Mouse (Mus musculus) ES-Bruce4 (cell line): ENCODE results near the gene Rcc1. TPM values are rescaled to one million over a fixed set of nuclear protein-coding genes. Genes with fewer than 3 reads are reported as not detected.

Source experiments
- H3K27ac ChIP-seq: 2 replicates; pipeline ENCODE4 v1.5.1; 2012; ENCODE audit warnings: low read length, inconsistent platforms; ENCODE audit not compliant: insufficient read depth
- H3K27me3 ChIP-seq: 2 replicates; pipeline ENCODE4 v1.6.1; 2012; ENCODE audit warnings: mild to moderate bottlenecking, low read length, inconsistent platforms; ENCODE audit not compliant: control insufficient read depth, poor library complexity, insufficient read depth, severe bottlenecking
- H3K36me3 ChIP-seq: 2 replicates; pipeline ENCODE4 v1.6.1; 2012; ENCODE audit warnings: inconsistent platforms, mild to moderate bottlenecking, low read length, moderate library complexity; ENCODE audit not compliant: control insufficient read depth, poor library complexity, insufficient read depth, severe bottlenecking
- H3K4me1 ChIP-seq: one replicate; pipeline ENCODE4 v1.8.1; 2011; ENCODE audit warnings: low read length; ENCODE audit not compliant: control insufficient read depth, insufficient read depth
- H3K4me3 ChIP-seq: 2 replicates; pipeline ENCODE4 v1.5.1; 2011; ENCODE audit warnings: low read depth, mild to moderate bottlenecking, low read length
- H3K9ac ChIP-seq: 2 replicates; pipeline ENCODE4 v1.6.1; 2012; ENCODE audit warnings: low read depth, mild to moderate bottlenecking, inconsistent platforms; ENCODE audit not compliant: poor library complexity, severe bottlenecking
- H3K9me3 ChIP-seq: replicated peaks from 2 replicates; pipeline ENCODE4 v1.6.1; 2012; ENCODE audit warnings: mild to moderate bottlenecking, low read length, inconsistent platforms; ENCODE audit not compliant: control insufficient read depth, poor library complexity, insufficient read depth, severe bottlenecking
- CTCF ChIP-seq: IDR thresholded peaks from one replicate; pipeline ENCODE4 v1.8.1; 2011; ENCODE audit warnings: low read depth, low read length
- EP300 ChIP-seq: IDR thresholded peaks from 2 replicates; pipeline ENCODE4 v1.6.1; 2011; ENCODE audit warnings: low read depth, low read length; ENCODE audit not compliant: insufficient read depth
- POLR2A ChIP-seq: IDR thresholded peaks from one replicate; pipeline ENCODE4 v1.8.1; 2011; ENCODE audit warnings: low read length; ENCODE audit not compliant: insufficient read depth
- polyA plus RNA-seq: library from polyadenylated mRNA; stranded (reverse); fragments of >200 nt; gene quantifications from 2 replicates; pipeline ENCODE4 v1.2.4, GENCODE M21; 2011; ENCODE audit warnings: low read depth; ENCODE audit not compliant: missing spikeins, insufficient read depth, insufficient read length

The Rcc1 gene
- polyA plus RNA-seq, 1 experiment = 78.8 TPM

DNA sequence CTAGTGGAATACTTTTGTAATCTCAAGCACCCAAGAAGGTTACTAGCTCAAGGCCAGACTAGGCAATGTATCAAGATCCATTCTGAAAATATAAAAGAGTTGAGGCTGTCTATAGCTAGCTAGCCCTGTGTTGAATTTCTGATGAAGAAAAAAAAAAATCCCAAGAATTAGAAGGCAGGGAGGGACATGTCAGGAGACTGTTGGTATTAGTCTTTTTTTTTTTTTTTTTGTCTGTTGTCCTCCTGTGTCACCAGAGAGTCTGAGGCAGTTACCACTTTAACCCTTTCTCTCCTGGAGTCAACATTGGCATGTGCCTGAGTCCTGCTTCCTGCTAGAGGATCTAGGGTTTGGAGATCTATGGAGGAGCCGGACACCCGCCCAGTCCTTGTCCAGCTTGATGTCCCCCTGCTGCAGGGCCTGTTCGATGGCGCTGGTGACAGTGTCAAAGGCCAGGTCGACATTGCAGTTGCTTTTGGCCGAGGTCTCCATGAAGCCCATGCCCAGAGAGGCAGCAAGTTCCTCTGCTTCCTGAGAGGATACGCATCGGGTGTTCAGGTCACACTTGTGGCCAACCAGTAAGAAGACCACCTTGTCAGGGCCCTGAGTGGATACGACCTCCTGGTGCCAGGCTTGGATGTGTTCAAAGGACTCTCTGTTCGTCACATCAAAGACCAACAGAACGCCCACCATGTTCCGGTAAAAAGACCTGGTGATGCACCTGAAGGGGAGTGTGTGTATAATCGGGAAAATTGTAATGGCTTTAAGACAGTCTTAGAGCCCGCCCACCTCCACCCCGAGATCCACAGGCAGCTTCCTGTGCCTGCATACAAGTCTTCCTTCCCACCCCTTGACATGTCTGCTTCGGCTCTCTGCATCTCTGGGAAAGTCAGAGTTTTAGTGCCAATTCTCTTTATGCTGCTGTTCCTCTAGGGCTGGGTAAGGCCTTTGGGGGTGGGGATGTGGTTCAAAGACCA, 51.2 kb downstream of the Rcc1 start:
- Histone ChIP-seq H3K9ac (peak overlapping the region; percentile 17), H3K27me3 (no peaks in the 10 kb centered on the region), H3K36me3 (no peaks in the 10 kb centered on the region), H3K4me3 (peak overlapping the region; percentile 77), H3K27ac (no peak overlapping the region), H3K4me1 (peaks cover 3% of the 10 kb centered on the region), H3K9me3 (no peaks in the 10 kb centered on the region)
- TF ChIP-seq POLR2A (no peak), CTCF (no peak), EP300 (no peak)

DNA sequence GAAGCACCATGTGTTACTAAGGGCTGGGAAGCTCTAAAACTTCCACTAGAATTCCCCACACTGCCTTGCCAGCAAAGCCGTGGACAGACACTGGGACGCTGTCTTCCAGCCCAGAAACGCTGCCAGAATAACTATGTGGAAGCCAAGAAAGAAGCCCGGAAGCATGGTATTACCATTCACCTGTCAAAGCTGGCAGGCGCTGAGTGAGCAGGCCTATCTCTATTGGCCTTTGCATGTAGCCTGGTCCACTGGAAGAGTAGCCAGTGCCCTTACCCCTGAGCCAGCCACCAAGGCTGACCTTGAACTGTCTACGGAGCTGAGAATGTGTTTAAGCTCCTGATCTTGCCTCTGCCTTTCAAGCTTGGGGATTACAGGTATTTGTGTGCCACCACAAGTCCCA, 51.9 kb downstream of the Rcc1 start:
- peaks cover 3% of the 10 kb centered on the region for H3K4me1 ChIP-seq
- TF ChIP-seq EP300 (no peak), POLR2A (no peak), CTCF (no peak)
- no peaks in the 10 kb centered on the region for H3K9me3 ChIP-seq
- no peak overlapping the region for H3K9ac ChIP-seq
- H3K4me3 ChIP-seq = no peak overlapping the region
- no peaks in the 10 kb centered on the region for H3K27me3 ChIP-seq
- H3K36me3 ChIP-seq = no peaks in the 10 kb centered on the region
- H3K27ac ChIP-seq = no peak overlapping the region

DNA sequence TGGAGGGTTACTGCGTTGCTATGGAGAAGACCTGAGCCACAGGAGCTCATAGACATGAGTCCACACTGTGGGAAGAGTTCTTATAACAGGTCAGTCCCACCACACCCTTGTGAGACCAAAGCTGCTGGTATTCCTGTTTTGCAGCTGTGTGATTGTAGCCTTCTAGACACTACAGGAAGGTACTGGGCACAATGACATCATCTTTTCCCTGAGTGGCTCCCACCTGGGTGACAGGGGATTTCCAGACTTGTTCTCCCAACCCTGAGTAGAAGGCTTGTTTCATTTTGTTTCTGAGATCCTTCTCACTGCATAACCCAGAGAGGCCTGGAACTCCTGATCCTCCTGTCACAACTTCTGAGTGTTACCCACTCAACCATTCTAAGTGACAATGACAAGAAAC, 53.6 kb downstream of the Rcc1 start:
- peaks cover 3% of the 10 kb centered on the region for H3K4me1 ChIP-seq
- no peak overlapping the region for H3K27ac ChIP-seq
- H3K27me3 ChIP-seq = no peaks in the 10 kb centered on the region
- no peak for TF ChIP-seq CTCF
- TF ChIP-seq POLR2A = no peak
- no peak for TF ChIP-seq EP300
- no peak overlapping the region for H3K4me3 ChIP-seq
- no peaks in the 10 kb centered on the region for H3K9me3 ChIP-seq
- H3K36me3 ChIP-seq = no peaks in the 10 kb centered on the region
- no peak overlapping the region for H3K9ac ChIP-seq

DNA sequence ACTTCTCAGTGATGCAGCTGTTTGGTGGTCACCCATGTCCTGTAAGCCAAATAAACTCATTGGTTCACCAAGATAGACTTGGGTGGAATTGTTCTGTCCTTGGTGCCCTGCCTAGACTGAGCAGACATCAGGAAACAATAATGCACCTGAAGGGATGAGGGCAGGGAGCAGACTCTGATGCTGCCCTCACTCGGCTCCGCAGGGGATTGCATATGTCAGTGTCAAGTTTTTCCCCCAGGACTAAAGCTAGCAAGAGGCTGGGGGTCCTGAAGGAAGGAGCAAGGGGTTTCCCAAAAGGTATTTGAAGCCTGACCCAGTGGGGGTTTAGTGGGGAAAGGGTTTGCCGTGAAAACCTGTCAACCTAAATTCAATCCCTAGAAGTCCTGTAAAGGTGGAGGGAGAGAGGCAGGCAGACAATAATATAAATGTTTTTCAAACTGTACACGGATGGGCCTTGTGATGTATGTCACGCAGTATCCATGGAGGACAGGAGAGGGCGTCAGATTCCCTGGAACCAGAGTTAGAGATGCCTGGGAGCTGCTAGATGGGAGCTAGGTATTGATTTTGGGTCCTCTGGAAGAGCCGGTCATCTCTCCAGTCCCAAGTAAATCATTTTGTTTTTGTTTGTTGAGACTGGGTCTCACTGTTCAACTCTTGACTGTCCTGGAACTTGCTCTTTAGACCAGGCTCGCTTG, 57.6 kb downstream of the Rcc1 start:
- H3K9me3 ChIP-seq = no peaks in the 10 kb centered on the region
- H3K27me3 ChIP-seq = no peaks in the 10 kb centered on the region
- TF ChIP-seq POLR2A (no peak), CTCF (peak; percentile 41)
- H3K4me3 ChIP-seq = no peak overlapping the region
- H3K4me1 ChIP-seq = no peaks in the 10 kb centered on the region
- H3K9ac ChIP-seq = no peak overlapping the region
- H3K27ac ChIP-seq = no peak overlapping the region
- peaks cover 5% of the 10 kb centered on the region for H3K36me3 ChIP-seq

DNA sequence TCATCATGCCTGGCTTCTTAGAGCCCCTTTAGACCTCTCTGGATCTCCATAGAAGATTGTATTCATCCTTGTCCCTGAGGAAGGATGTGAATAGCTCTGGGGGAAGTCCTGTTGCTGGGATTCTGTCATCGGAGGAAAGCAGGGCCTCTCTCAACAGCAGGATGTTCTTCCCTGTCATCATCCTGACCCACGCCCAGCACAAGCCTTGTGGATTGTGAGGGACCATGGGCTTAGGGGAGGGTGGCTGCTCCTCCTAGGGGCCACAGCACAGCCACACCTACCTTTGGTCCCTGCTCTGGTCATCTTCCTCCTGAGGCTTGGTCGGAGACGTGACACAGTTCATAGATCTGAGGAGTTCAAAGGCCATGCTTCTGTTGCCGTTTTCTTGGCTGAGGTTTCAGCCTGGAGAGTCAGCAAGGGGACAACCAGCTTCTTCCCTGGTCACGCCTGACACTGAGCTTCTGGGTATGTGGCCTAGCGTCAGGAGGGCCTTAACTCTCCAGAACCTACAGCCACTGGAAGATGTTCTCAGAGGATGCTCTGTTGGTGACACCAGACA, 59.6 kb downstream of the Rcc1 start:
- peaks cover 5% of the 10 kb centered on the region for H3K36me3 ChIP-seq

DNA sequence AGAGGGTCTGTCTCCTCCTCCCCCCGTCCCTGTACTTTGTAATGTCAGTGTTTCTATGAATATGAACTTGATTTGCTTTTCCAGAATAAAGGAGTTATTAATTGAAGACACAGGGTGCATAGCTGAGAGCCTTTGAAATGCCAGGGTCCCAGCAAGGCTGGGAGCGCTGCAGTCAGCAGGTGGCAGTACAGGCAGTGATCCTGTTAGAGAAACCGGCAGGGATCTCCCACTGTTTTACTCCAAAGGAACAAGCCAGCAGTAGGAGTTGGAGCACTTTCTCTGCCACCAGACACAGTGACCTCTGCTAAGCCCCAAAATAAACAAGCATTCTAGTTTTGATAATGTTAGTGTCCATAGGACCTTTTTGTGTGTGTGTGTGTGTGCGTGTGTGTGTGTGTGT, 60.4 kb downstream of the Rcc1 start:
- H3K9me3 ChIP-seq = no peaks in the 10 kb centered on the region
- peaks cover 5% of the 10 kb centered on the region for H3K36me3 ChIP-seq
- no peak overlapping the region for H3K27ac ChIP-seq
- H3K27me3 ChIP-seq = no peaks in the 10 kb centered on the region
- TF ChIP-seq POLR2A = no peak
- TF ChIP-seq EP300 = no peak
- TF ChIP-seq CTCF = peak; percentile 54
- H3K4me1 ChIP-seq = no peaks in the 10 kb centered on the region
- H3K9ac ChIP-seq = no peak overlapping the region
- no peak overlapping the region for H3K4me3 ChIP-seq

More for the DNA sequence above, 59.6 kb downstream of the Rcc1 start:
- Histone ChIP-seq H3K4me3 (no peak overlapping the region), H3K27ac (no peak overlapping the region), H3K9ac (no peak overlapping the region), H3K4me1 (no peaks in the 10 kb centered on the region), H3K27me3 (no peaks in the 10 kb centered on the region), H3K9me3 (no peaks in the 10 kb centered on the region)
- TF ChIP-seq EP300 = no peak
- TF ChIP-seq POLR2A = no peak
- no peak for TF ChIP-seq CTCF
